Mouse (Mus musculus) CH12.LX (cell line): ENCODE results near the gene Stab1. TPM values are rescaled to one million over a fixed set of nuclear protein-coding genes. Genes with fewer than 3 reads are reported as not detected.

Source experiments
- DNase-seq: peaks from one replicate; pipeline ENCODE4 v3.0.0-alpha.2; 2013; ENCODE audit errors: extremely low read depth
- H3K27ac ChIP-seq: 2 replicates; pipeline ENCODE4 v1.5.1; 2012; ENCODE audit warnings: low read depth, mild to moderate bottlenecking, control low read depth, moderate library complexity; ENCODE audit not compliant: insufficient read depth
- H3K27me3 ChIP-seq: replicated peaks from 2 replicates; pipeline ENCODE3; 2012; ENCODE audit warnings: inconsistent platforms
- H3K36me3 ChIP-seq, 2 experiments: replicated peaks in 1 of 2; 2 replicates each; pipeline versions ENCODE3 to v1.6.1; 2012; ENCODE audit warnings: inconsistent platforms in 1 of 2, low read length in 1 of 2, mild to moderate bottlenecking in 1 of 2, mixed read lengths in 1 of 2, moderate library complexity in 1 of 2; ENCODE audit not compliant: control insufficient read depth in 1 of 2, insufficient read depth in 1 of 2
- H3K4me1 ChIP-seq, 2 experiments: 2 replicates each; pipeline ENCODE4 v1.6.1; 2012; ENCODE audit warnings: inconsistent platforms in 1 of 2, moderate library complexity in 1 of 2; ENCODE audit not compliant: insufficient read depth in 2 of 2, control insufficient read depth in 1 of 2
- H3K4me2 ChIP-seq: 2 replicates; pipeline ENCODE4 v1.6.1; 2012; ENCODE audit warnings: low read depth, mild to moderate bottlenecking, control low read depth; ENCODE audit not compliant: poor library complexity, insufficient read depth, severe bottlenecking
- H3K4me3 ChIP-seq, 3 experiments: fragments of 150-350 bp in 1 of 3; sonication (generic) in 1 of 3; replicated peaks in 1 of 3; 2 replicates each; pipeline versions ENCODE3 to v1.5.1; 2011 to 2012; ENCODE audit warnings: low read depth in 2 of 3, low read length in 2 of 3, mild to moderate bottlenecking in 2 of 3, moderate library complexity in 2 of 3, control low read depth in 1 of 3, improper control_type of control experiment in 1 of 3, inconsistent platforms in 1 of 3, mixed read lengths in 1 of 3; ENCODE audit not compliant: poor library complexity in 1 of 3
- H3K79me2 ChIP-seq: replicated peaks from 2 replicates; pipeline ENCODE4 v1.6.1; 2012; ENCODE audit warnings: mild to moderate bottlenecking, moderate library complexity; ENCODE audit not compliant: control insufficient read depth, poor library complexity, insufficient read depth, severe bottlenecking; ENCODE audit errors: extremely low read depth
- H3K9ac ChIP-seq: 2 replicates; pipeline ENCODE4 v1.6.1; 2012; ENCODE audit warnings: low read depth, mild to moderate bottlenecking, control low read depth, moderate library complexity; ENCODE audit not compliant: insufficient read depth
- H3K9me3 ChIP-seq: replicated peaks from 2 replicates; pipeline ENCODE3; 2012; ENCODE audit warnings: low read length, inconsistent platforms, mixed read lengths
- BHLHE40 ChIP-seq: IDR thresholded peaks from 2 replicates; pipeline ENCODE4 v1.6.1; 2011; ENCODE audit warnings: mild to moderate bottlenecking, low read depth, low read length, improper control_type of control experiment
- CHD1 ChIP-seq: IDR thresholded peaks from 2 replicates; pipeline ENCODE4 v1.6.1; 2012; ENCODE audit warnings: low read depth, low read length, improper control_type of control experiment, inconsistent platforms
- CHD2 ChIP-seq: IDR thresholded peaks from 2 replicates; pipeline ENCODE4 v1.6.1; 2011; ENCODE audit warnings: low read length, improper control_type of control experiment
- E2F4 ChIP-seq: IDR thresholded peaks from 2 replicates; pipeline ENCODE4 v1.6.1; 2011; ENCODE audit warnings: low read depth, low read length, improper control_type of control experiment; ENCODE audit not compliant: insufficient replicate concordance
- EP300 ChIP-seq: IDR thresholded peaks from 2 replicates; pipeline ENCODE4 v1.6.1; 2011; ENCODE audit warnings: low read length, improper control_type of control experiment
- ETS1 ChIP-seq: conservative IDR thresholded peaks from 2 replicates; pipeline ENCODE4 v1.6.1; 2012; ENCODE audit warnings: low read depth, mild to moderate bottlenecking, inconsistent platforms, low read length, improper control_type of control experiment, moderate library complexity
- GABPA ChIP-seq: IDR thresholded peaks from 2 replicates; pipeline ENCODE4 v1.6.1; 2012; ENCODE audit warnings: low read depth, low read length, improper control_type of control experiment, inconsistent platforms; ENCODE audit not compliant: insufficient replicate concordance
- IRF4 ChIP-seq: IDR thresholded peaks from 2 replicates; pipeline ENCODE4 v1.6.1; 2014; ENCODE audit warnings: low read depth, mild to moderate bottlenecking, inconsistent platforms, low read length, improper control_type of control experiment
- MAFK ChIP-seq: IDR thresholded peaks from 2 replicates; pipeline ENCODE4 v1.6.1; 2011; ENCODE audit warnings: low read length, improper control_type of control experiment; ENCODE audit not compliant: insufficient replicate concordance
- MEF2A ChIP-seq: IDR thresholded peaks from 2 replicates; pipeline ENCODE4 v1.6.1; 2014; ENCODE audit warnings: low read depth, mild to moderate bottlenecking, inconsistent platforms, low read length, improper control_type of control experiment, borderline replicate concordance
- POLR2AphosphoS2 ChIP-seq: IDR thresholded peaks from 2 replicates; pipeline ENCODE4 v1.6.1; 2011; ENCODE audit warnings: low read depth, low read length, improper control_type of control experiment
- RAD21 ChIP-seq: IDR thresholded peaks from 2 replicates; pipeline ENCODE4 v1.6.1; 2011; ENCODE audit warnings: low read depth, mild to moderate bottlenecking, low read length, improper control_type of control experiment, moderate library complexity
- SMC3 ChIP-seq: IDR thresholded peaks from 2 replicates; pipeline ENCODE4 v1.6.1; 2011; ENCODE audit warnings: low read depth, low read length, improper control_type of control experiment
- TBP ChIP-seq: conservative IDR thresholded peaks from 2 replicates; pipeline ENCODE4 v1.6.1; 2011; ENCODE audit warnings: low read depth, low read length, improper control_type of control experiment
- USF1 ChIP-seq: IDR thresholded peaks from 2 replicates; pipeline ENCODE4 v1.6.1; 2014; ENCODE audit warnings: low read depth, mild to moderate bottlenecking, inconsistent platforms, low read length, improper control_type of control experiment
- USF2 ChIP-seq: conservative IDR thresholded peaks from 2 replicates; pipeline ENCODE4 v1.6.1; 2011; ENCODE audit warnings: low read depth, low read length, improper control_type of control experiment
- ZC3H11A ChIP-seq: IDR thresholded peaks from 2 replicates; pipeline ENCODE4 v1.6.1; 2012; ENCODE audit warnings: low read depth, mild to moderate bottlenecking, inconsistent platforms, low read length, improper control_type of control experiment
- ZKSCAN1 ChIP-seq: IDR thresholded peaks from 2 replicates; pipeline ENCODE4 v1.6.1; 2012; ENCODE audit warnings: low read depth, inconsistent platforms, low read length, improper control_type of control experiment, borderline replicate concordance
- ZMIZ1 ChIP-seq: IDR thresholded peaks from 2 replicates; pipeline ENCODE4 v1.6.1; 2012; ENCODE audit warnings: low read depth, mild to moderate bottlenecking, inconsistent platforms, low read length, improper control_type of control experiment
- ZNF384 ChIP-seq: IDR thresholded peaks from 2 replicates; pipeline ENCODE4 v1.6.1; 2012; ENCODE audit warnings: low read depth, low read length, improper control_type of control experiment, inconsistent platforms
- dilution Hi-C: fragments of 300-500 bp; cut with MboI; formaldehyde crosslinking; loops from 2 replicates; pipeline ENCODE4 v1.14.3; 2020; ENCODE audit warnings: low sequenced_read_pairs; ENCODE audit not compliant: extremely low pct_unique_long_range_greater_than_20kb, extremely low pct_ligation_motif_present
- in situ Hi-C: fragments of 300-500 bp; cut with MboI; formaldehyde crosslinking; loops from 3 replicates; pipeline ENCODE4 v1.14.3; 2019; ENCODE audit warnings: low sequenced_read_pairs, low pct_ligation_motif_present, low pct_unique_long_range_greater_than_20kb, mixed read lengths
- polyA plus RNA-seq: library from polyadenylated mRNA; unstranded; fragments of >175 nt; gene quantifications from 2 replicates; pipeline ENCODE4 v1.2.1, GENCODE M21; 2012; ENCODE audit warnings: low read depth; ENCODE audit not compliant: insufficient read length
- total RNA-seq, 2 experiments: library from RNA; depleted of rRNA; stranded (reverse); fragments of 300-350 nt in 1 of 2; fragments of >200 nt in 1 of 2; gene quantifications; 2 replicates each; pipeline ENCODE4 v1.2.3; 2012 to 2014

Gene Stab1
- total and polyA plus RNA-seq, 3 experiments, result 3.9 to 11.2 (median 5.8) TPM

- no peak for DNase-seq
- no peak overlapping the region for H3K4me3 ChIP-seq
- no peak overlapping the region for H3K27ac ChIP-seq
- dilution Hi-C loops, result no loop called here
- no peak overlapping the region for H3K4me2 ChIP-seq
- no peak overlapping the region for H3K9ac ChIP-seq
- TF ChIP-seq ZNF384 (no peak), MAFK (no peak), USF1 (no peak), POLR2AphosphoS2 (no peak)
- peaks cover 5% of the 10 kb centered on the region for H3K9me3 ChIP-seq
- peaks cover 8% of the 10 kb centered on the region for H3K27me3 ChIP-seq
- in situ Hi-C loops, result no loop called here
- H3K79me2 ChIP-seq, result no peaks in the 10 kb centered on the region
- H3K4me1 ChIP-seq, result peaks cover 0 to 3% of the 10 kb centered on the region in 2 experiments; a peak in 2 of 4 replicates
- H3K36me3 ChIP-seq, result peaks cover 29 to 68% of the 10 kb centered on the region in 2 experiments
Observed at GRCm38 (mm10) chr14:31137791-31138190, 30.6 kb downstream of the Stab1 start.

GRCm38 (mm10) chr14:31137281-31137595, 31.2 kb downstream of the Stab1 start:
- H3K79me2 ChIP-seq, result no peaks in the 10 kb centered on the region
- peaks cover 26 to 63% of the 10 kb centered on the region in 2 experiments for H3K36me3 ChIP-seq
- peaks cover 0 to 3% of the 10 kb centered on the region in 2 experiments; a peak in 2 of 4 replicates for H3K4me1 ChIP-seq
- H3K4me2 ChIP-seq, result no peak overlapping the region
- H3K4me3 ChIP-seq, result no peak overlapping the region
- TF ChIP-seq MEF2A, result no peak
- no peak for TF ChIP-seq CHD2
- no peak for TF ChIP-seq RAD21
- TF ChIP-seq BHLHE40, result no peak
- no peak for TF ChIP-seq SMC3
- TF ChIP-seq TBP, result no peak
- no peak for TF ChIP-seq POLR2AphosphoS2
- TF ChIP-seq USF2, result no peak
- no peak for TF ChIP-seq E2F4
- dilution Hi-C loops, result no loop called here
- no peak for DNase-seq
- H3K9me3 ChIP-seq, result no peaks in the 10 kb centered on the region
- H3K27ac ChIP-seq, result no peak overlapping the region
- no peak overlapping the region for H3K9ac ChIP-seq
- in situ Hi-C loops, result no loop called here
- H3K27me3 ChIP-seq, result peaks cover 13% of the 10 kb centered on the region

GRCm38 (mm10) chr14:31136411-31137280, 31.8 kb downstream of the Stab1 start:
- no peak overlapping the region for H3K27ac ChIP-seq
- no peaks in the 10 kb centered on the region for H3K79me2 ChIP-seq
- TF ChIP-seq USF2 (no peak), ETS1 (no peak), ZNF384 (no peak), IRF4 (no peak), GABPA (no peak), ZKSCAN1 (no peak), CHD1 (no peak), ZMIZ1 (no peak), EP300 (no peak), ZC3H11A (no peak)
- no peak overlapping the region for H3K9ac ChIP-seq
- H3K4me1 ChIP-seq, result peaks cover 2 to 3% of the 10 kb centered on the region in 2 experiments; a peak in 2 of 4 replicates
- DNase-seq, result no peak
- in situ Hi-C loops (no loop called here), dilution Hi-C loops (no loop called here)
- no peak overlapping the region for H3K4me2 ChIP-seq
- no peak overlapping the region for H3K4me3 ChIP-seq
- peaks cover 17% of the 10 kb centered on the region for H3K27me3 ChIP-seq
- no peaks in the 10 kb centered on the region for H3K9me3 ChIP-seq
- H3K36me3 ChIP-seq, result peaks cover 26 to 57% of the 10 kb centered on the region in 2 experiments
